Mouse (Mus musculus) brain, adult 2 months (tissue): ENCODE data around the gene Thsd4.

Experiments
- DNase-seq: peaks from one replicate; pipeline ENCODE4 v3.0.0; 2011; ENCODE audit warnings: low read depth, low spot score

Thsd4 gene

DNA sequence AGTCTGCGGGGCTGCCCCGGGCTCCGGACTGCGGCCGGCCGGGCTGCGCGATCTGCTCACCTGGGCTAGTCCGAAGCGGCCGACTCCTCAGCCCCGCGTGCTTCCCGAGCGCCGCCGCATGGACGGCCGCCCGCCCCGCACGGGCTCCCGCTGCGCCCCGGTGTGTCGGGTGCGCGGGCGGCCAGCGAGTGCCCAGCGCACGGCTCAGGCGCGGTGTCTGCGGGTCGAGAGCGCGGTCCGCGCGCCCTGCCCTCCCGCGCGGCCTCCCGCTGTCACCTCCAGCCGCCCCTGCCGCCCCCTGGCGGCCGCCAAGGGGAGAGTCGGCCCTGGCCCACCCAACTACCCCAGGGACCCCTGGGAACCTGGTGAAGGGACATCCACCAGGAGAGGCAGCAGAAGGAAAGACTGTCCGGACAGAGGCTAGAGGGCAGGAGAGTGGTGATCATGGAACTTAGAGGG, at the start of gene Thsd4:
Thsd4 (minus strand) TSS at position 241 of the 459 bp plus-strand sequence.
- peak; percentile 47 for DNase-seq

DNA sequence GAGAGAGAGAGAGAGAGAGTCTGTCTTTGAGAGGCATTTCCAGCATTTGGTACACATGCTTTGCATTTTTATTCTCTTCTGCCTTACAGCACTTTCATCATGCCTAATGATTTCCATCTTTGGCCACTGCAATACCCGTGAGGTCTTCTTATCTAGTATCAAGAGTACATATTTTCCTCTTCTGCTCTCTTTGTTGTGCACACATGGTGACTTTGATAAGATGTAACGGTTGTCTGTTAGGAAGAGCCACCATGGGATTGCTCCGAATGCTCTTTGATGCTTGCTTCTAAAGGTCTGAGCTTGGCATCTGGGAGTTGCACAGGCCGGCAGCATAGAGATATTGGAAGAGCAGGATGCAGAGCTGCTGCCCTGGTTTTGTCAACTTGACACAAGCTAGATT, 49.2 kb upstream of the Thsd4 start:
- DNase-seq, result no peak

DNA sequence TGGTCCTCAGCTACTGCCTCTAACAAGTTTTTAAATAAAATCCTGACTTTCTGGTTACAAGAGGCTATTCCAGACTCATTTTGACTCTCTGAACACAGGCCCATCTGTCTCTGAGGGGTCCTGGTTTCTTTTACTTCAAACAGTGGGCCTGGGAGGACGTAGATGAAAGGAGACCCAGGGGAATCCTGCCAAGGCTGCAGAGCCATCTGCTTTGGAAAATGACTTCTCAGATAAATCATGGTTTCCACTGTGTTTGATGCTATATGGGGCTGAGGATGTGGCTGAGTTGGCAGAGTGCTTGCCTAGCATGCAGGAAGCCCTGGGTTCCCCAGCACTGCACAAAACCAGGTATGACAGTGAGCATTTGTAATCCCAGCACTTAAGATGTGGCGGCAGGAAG, 47.5 kb upstream of the Thsd4 start:
- no peak for DNase-seq

DNA sequence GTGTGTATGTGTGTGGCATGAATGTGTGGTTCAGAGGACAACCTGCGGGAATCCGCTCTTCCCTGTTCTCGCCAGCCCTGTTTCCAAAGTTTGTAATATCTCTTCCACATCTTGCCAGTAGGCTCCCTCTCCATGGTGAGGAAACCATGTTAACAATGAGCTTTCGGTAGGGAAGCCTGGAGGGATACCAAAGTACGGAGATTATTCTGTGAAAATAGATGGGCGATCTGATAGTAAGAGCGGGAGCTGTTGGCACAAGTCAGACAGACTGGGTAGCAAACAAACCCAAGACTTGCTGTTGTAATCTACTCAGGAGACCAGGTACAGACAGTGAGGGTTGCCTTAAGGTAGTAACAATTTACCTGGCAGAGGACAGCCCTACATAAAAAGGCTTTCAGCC, 42.0 kb upstream of the Thsd4 start:
- DNase-seq, result no peak

DNA sequence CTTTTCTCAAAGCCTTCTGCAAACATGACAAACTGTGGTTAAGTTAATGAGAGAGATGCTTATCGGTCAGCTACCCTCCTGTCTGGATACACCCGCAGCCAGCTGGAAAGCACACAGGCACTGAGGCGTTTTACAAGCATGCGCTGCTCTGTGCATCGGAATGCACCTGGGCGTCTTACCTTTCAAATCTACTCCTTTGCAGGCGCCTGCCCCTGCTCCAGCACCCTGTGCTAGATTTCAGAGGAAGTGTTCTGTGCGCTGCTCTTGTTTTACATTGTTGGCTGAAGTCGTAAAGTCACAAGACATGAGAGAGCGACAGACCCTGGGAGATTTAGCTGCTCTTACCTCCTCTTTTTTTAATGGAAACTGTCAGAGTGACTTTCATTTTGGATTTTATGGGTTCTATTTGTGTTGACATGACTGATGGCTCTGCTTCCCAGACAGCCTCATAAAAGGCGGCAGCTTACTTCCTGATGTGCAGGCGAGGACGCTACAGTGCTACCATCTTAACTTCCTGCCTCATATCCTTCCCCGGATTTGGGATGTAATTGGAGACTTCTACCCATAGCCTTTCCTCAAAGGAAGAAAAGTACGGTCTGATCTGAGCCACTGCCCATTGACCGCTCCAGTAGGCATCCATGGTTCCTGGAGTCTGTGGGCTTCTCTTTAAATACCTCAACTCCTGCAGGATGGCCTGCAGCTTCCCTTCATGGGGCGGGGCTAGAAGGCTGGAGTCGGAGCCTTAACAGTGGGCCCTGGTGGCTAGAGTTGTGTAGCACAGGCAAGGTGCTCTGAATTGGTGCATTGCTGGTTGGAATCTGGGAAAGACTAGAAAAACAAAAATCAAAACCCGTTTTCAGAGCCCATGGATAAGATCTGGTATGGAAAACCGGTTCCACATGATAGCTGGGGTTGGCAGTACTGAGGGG, 40.9 kb upstream of the Thsd4 start:
- no peak for DNase-seq

DNA sequence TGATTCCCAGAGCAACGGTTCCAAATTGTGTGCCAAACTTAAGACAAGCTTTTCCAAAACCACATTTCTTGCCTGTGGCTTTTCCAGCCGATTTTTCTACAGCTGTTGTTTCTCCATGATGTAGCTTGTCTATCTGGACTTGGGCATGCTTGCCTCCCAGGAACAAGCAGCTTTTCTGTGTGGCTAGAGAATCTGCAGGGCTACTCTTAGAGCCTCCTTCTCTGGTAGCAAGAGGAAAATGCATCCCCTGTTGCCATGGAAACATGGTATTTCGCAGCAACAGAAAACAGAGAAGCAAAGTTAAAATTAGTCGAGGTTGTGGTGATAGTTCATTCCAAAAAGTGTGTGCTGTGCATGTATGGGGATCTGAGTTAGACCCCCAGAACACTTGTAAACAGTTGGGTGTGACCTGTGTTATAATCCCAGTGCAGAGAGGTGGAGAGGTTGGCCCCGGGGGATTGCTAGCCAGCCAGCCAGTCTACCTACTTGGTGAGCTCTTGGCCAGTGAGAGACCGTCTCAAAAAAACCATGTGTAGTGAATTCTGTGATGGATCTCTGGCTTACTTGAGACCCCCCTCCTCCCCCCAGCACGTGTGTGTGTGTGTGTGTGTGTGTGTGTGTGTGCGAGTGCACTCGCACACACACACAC, 39.9 kb upstream of the Thsd4 start:
- DNase-seq, result peak; percentile 89

DNA sequence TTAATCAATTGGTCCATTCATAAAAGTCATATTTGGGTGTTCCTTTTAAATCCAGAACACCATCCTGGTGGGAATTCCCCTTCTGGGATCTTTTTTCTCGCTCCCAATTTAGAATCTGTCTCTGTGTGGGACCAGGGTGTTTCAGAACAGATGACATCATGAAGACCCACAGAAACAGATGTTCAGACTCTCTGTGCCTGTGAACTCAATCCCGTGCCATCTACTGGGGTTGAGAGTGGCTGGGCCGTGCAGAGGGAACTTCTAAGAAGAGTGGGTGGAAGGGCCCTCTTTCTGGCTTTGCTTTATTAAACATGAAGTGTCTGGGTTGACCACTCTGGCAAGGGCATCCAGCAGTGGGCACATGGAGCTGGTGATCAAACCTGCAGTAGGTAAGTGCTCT, 36.7 kb upstream of the Thsd4 start:
- peak; percentile 36 for DNase-seq

DNA sequence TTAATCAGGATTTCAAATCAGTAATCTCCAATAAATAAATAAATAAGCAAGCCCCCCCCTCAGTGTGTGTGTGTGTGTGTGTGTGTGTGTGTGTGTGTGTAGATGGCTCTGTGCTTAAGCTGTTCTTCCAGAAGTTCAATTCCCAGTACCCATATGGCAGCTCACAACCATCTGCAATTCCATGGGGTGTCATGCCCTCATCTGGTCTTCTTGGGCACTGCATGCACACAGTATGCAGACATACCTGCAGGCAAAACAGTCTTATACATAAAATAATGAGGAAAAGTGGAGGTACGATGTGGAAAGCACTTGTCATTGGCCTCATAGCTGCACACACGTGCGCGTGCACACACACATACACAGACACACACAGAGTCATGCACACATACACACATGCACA, 29.4 kb upstream of the Thsd4 start:
- DNase-seq, result no peak

DNA sequence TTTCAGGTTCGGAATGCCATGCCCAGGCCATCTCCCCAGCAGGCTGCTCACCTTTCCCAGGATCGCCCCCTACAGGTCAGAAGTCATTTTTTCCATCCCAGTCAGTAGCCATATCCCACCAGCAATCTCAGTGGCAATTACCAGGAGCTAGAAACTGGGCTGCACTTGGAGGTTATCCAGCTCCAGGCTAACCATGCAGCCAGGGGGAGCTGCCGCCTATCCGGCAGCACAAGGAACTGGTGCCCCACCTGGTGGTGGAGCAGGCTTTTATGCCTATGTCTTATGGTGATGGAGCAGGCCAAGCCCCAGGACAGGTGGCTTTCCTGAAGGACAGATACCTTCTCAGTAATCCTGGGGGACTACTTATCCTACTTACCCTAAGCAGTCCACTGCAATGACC, 26.3 kb upstream of the Thsd4 start:
- peak; percentile 67 for DNase-seq

DNA sequence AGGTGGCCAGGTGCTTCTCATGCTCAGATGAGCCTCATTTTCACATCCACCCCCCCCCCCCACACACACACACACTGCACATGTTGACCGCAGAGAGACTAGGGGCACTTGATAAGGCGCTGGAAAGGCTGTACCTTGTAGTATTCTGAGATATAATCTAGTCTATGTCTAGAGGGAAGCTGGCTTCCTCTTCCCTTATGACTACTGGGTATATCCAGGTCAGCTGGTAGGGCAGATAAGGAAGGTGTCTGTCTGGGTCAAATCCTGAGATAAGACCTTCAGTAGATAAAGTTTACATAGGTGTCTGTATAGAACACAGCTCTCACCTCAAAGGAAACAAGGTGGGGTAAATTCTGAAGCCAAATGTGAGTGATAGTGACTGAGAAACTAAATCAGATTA, 24.3 kb upstream of the Thsd4 start:
- no peak for DNase-seq

DNA sequence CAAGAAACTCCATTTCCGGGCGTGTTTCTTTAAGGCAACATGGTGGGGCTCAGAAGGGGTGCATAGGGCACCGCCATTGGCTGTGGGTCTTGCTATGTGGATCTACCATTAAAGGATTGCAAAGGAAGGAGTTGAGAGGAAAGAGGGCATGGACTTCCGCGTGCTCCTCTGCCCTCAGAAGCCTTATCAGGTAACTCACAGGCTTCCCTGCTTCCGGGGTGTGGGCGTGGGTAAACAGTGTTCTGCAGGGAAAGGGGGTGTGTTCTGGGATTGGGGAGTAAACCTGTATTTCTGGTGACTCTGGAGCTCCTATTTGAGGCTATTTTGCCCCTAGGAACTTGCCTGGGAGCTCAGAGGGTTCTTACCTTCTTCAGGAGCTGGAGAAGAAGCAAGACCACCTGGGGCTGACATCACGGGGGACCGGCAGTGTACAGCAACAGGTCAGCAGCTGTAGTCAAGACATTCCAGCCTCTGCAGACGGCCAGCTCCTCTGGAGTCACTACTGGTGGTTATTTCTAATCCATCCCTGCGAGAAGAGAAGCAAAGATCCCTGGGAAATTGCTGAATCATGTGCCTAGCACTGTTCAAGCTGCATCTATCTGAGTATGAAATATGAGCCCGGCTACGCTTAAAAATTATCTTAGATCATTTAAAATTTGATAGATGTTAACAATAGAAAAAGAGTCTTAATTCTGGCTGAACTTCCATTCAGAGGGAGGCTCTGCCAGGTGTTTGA, 23.7 kb upstream of the Thsd4 start:
- no peak for DNase-seq

DNA sequence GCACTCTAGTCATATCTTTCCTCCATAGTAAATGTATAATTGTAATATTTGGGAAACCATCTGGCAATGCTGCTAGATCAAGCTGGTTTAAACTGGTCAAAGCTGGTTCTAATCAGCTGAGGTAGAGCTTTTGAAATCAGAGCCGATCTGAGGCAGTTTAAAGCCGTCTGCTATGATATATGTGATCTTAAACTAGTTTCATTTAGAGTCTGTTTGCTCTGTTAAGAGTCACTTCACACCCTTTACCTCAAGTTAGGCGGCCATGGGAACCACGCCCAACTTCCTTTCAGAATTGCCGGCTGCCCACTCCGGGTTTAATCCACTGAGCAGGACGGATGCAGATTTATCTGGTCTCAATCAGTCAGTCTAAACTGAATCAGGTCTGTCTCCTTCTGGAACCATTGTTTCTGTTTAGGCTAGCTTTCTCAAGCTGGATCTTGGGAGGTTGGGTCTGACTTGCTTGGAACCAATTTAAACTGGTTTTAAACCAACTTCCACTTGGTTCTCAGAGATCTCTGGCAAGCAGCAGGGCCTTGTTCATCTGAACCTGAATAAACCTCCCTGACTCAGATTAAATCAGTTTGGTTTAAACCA, 21.7 kb upstream of the Thsd4 start:
- no peak for DNase-seq

DNA sequence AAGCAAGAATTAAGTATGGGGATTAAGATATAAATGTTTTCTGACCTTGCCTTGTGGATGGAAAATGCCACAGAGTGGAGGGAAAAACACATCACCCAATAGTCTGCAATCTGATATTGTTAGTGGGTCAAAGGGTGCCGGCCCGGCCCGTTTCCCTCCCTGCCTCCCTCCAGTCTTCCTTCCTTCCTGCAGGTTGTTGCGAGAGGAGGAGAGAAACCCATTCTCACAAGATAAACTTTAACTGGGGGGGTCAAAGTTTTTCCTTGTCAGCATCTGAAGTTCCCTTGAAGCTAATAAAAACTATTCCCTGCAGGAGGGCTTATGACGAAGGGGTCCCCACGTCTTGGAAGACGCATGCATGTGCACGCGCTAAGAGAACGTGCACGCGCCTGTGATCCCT, 8.5 kb upstream of the Thsd4 start:
- no peak for DNase-seq

DNA sequence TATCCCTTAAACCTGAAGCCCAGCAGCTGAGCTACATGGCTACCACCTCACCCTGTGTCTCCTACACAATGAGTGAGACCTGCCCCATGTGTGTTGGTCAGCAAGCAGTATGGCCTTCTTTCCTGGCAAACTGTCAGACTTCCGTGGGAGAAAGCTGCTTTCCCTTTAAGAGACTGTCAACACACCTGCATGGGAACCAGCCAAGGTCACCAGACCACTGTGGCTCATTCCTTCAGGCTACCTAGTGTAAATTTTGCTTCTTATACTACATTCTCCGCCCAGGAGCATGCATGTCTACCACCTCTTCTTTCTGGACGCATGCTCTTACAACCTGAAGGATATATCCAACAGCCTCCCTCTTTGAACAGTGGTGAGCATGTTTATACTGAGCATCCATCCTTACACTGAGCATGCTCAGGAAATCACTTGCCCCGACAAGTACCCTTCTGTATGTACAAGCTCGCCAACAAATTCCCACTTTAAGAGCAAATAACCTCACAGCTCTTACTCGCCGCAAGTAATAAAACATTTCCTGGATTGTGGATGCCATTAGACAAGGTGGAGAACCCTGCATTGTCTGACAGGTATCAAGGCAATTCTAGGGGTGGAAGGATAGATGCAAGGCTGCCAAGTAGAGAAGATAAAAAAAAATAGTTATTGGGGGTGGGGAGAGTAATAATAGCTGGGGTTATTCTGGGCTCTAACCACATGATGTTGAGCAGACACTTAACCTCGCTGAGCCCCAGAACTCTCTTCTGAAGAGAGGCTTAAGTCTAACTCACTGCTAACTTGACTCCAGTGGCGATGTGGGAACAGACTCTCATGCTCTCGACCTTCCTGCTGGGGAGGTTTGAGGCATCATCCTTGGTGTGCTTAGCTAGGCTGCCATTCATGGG, 7.8 kb upstream of the Thsd4 start:
- DNase-seq, result no peak

DNA sequence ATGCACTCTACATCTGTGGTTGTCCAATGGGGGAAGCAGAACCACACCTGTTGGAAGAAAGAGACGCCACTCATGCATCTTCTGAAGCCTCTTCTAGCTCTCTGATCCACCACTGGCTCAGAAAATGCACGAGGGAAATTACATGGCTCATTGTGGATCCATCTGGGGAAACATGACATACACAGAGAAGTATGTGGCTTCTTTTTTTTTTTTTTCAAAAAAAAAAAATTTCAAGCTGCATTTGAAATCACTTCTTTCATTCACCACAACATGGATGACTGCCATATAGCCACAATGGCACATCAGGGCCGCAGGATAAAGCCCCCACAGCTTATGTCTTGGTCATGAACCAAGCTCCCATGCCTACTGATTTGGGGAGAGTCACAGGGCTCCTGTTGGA, 6.4 kb upstream of the Thsd4 start:
- DNase-seq, result no peak

DNA sequence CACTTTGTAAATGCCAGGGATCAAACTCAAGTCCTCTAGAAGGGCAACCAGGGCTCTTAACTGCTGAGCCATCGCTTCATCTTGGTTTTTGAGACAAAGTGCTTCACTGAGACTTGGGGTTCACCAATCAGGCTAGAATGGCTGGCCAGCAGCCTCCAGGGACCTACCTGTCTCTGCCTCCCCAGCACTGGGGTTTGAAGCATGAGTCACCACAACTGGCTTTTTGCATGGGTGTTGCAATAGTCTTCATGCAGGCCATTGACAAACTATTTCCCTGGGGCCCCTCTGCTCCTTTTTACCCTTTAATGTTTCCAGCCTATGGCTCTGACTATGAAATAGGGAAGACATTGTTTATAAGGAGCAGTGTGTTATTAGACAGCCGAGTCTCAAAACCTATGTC, 6.0 kb upstream of the Thsd4 start:
- no peak for DNase-seq

DNA sequence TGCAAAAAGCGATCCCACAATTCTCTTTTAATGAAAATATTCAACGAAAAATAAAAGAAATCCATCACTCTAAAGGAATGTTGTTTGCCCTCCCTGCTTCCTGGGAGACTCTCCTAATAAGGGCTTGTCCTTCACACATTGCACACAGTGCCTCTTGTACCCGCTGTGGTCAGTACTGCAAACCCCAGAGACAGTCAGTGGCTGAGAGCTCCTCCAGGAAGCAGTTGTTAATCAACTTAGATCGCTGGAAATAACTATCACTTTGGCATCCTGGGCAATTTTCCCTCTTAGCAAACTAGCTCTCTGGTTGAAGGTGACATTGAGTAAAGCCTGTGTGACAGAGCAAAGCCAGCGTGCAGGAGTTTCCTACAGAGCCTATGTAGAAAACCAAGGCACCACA, 5.2 kb upstream of the Thsd4 start:
- DNase-seq, result no peak

DNA sequence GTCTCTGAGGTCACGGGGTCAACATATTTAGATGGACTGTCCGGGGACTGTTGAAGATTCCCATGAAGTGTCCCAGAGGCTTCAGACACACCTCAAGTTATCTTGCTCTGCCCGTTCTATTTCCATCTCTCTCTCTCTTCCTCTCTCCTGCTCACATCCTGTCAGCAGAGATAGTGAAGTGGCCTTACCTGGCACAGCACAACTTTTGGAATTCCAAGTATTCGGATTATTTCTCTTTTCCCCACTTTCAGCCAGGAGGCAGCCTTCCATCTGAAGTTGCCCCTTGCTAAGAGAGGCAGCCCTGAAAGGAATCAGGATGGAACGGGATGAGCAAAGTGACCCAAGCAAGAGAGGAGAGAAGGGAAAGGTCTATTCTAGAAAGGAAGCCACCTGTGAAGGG, 4.3 kb upstream of the Thsd4 start:
- DNase-seq, result no peak

DNA sequence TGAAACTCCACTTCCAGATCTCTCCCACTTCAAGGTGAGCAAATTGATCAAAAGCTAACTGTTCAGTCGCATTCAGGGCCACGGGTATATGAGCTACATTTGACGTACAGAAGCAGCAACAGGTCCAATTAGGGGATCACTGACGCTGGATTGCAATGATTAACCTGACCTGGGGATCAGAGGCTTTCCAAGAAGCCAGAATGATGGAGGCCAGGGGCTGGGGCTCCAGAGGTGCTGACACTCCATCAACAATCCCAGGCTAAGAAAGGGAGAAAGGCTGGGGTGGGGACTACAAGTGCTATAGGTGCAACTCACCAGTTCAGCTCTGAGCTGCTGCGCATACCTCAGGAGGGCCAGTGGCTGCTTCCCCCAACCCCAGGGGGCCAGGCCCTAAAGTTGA, 703 bp downstream of the Thsd4 start:
- no peak for DNase-seq

DNA sequence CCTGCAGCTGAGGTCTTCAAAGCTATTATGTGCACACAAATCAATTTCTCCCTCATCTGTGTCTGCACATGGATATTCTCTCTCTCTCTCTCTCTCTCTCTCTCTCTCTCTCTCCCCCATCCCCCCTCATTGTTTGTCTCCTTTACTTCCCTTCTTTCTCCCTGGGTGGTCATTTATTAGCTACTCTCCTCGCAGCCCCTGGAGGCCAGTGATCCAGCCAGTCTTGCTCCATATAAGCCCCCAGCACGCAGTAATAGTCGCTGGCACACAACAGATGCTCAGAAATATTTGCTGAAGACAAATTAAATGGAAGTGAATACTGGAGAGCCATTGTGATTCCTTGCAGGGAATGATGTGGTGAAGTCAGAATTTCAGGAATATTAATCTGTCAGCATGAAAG, 2.2 kb downstream of the Thsd4 start:
- no peak for DNase-seq

DNA sequence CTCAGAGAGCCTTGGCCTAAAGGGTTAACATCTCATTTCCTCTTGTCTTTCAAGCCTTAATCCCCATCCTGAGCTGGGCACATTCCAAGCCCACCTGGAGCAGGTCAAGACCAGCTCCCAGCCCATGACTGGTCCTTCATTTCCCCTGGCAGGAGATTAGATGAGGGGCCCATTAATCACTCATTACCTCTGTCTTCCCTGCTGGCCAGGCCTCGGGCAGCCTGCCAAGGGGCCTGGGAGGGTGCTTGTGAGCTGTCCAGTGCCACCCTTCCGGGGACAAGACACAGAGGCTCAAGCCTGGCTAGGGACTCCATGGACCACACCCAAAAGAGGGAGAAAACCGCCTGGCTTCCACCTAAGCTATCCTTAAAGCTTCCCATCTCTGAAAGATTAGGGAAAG, 3.6 kb downstream of the Thsd4 start:
- DNase-seq, result no peak
